Mouse (Mus musculus): ENCODE data around the gene Ttyh1.

DNA sequence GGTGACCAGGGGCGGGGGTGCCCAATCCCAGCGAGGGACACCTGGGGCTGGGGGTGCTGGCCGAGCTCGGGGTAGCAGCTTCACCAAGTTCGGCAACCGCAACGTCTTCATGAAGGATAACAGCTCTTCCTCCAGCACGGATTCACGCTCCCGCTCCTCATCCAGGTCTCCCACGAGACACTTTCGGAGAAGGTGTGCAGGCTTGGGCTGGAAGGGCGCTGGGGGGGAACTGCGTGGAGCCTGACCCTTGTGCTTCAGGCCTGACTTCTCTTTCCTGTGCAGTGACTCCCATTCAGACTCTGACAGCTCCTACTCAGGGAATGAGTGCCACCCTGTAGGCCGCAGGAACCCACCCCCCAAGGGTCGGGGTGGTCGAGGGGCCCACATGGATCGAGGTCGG lies 24.3 kb downstream of the Ttyh1 start:
- no peak for TF ChIP-seq CTCF (IDR thresholded peaks at IDR 0.05; ENCODE audit: low read depth, low read length)
- no peak for TF ChIP-seq POLR2A (IDR thresholded peaks at IDR 0.05; ENCODE audit: extremely low read depth, insufficient read depth, low read length)

All from liver, adult 2 months (tissue).